Mouse (Mus musculus): ENCODE measurements around the gene Pkig.

The Pkig gene

GRCm38 (mm10) chr2:163756723-163757122, 98.5 kb downstream of the Pkig start:
- peak; percentile 68 for DNase-seq (ENCODE audit: inconsistent ontology term)

GRCm38 (mm10) chr2:163758146-163758545, 100.0 kb downstream of the Pkig start:
- DNase-seq (ENCODE audit: inconsistent ontology term): peak; percentile 28

GRCm38 (mm10) chr2:163760589-163760988, 102.4 kb downstream of the Pkig start:
- no peak for DNase-seq (ENCODE audit: inconsistent ontology term)

GRCm38 (mm10) chr2:163761402-163761801, 103.2 kb downstream of the Pkig start:
- DNase-seq (ENCODE audit: inconsistent ontology term): no peak

GRCm38 (mm10) chr2:163766261-163766660, 108.1 kb downstream of the Pkig start:
- DNase-seq (ENCODE audit: inconsistent ontology term): no peak

GRCm38 (mm10) chr2:163766890-163767289, 108.7 kb downstream of the Pkig start:
- DNase-seq (ENCODE audit: inconsistent ontology term): no peak

GRCm38 (mm10) chr2:163770731-163771130, 112.5 kb downstream of the Pkig start:
- no peak for DNase-seq (ENCODE audit: inconsistent ontology term)
